Mouse (Mus musculus) small intestine, adult 2 months (tissue): Measurements from ENCODE around the gene Zfp524. TPM values are rescaled to one million over a fixed set of nuclear protein-coding genes. Genes with fewer than 3 reads are reported as not detected.

Experiments
- H3K27ac ChIP-seq: fragments of 200-500 bp; 2 replicates; pipeline ENCODE4 v1.5.1; 2012; ENCODE audit warnings: low read depth, low read length, control low read depth, inconsistent platforms; ENCODE audit not compliant: insufficient read depth
- H3K27me3 ChIP-seq: fragments of 200-500 bp; 2 replicates; pipeline ENCODE4 v1.6.1; 2012; ENCODE audit warnings: mild to moderate bottlenecking, moderate library complexity, low read length, inconsistent platforms; ENCODE audit not compliant: control insufficient read depth, insufficient read depth
- H3K36me3 ChIP-seq: fragments of 200-500 bp; 2 replicates; pipeline ENCODE4 v1.6.1; 2012; ENCODE audit warnings: mild to moderate bottlenecking, low read length, control low read depth, inconsistent platforms; ENCODE audit not compliant: control insufficient read depth, insufficient read depth
- H3K4me1 ChIP-seq: fragments of 200-500 bp; 2 replicates; pipeline ENCODE4 v1.6.1; 2012; ENCODE audit warnings: low read length, inconsistent platforms, mixed read lengths; ENCODE audit not compliant: control insufficient read depth, insufficient read depth, insufficient read length
- H3K4me3 ChIP-seq: fragments of 200-500 bp; 2 replicates; pipeline ENCODE4 v1.5.1; 2012; ENCODE audit warnings: low read depth, mild to moderate bottlenecking, control low read depth, inconsistent platforms, low read length, moderate library complexity
- CTCF ChIP-seq: fragments of 200-500 bp; IDR thresholded peaks from 2 replicates; pipeline ENCODE4 v1.5.1; 2012; ENCODE audit warnings: low read depth, mild to moderate bottlenecking, control low read depth, inconsistent platforms, low read length, moderate library complexity, mixed read lengths; ENCODE audit not compliant: insufficient replicate concordance, insufficient read length; ENCODE audit errors: extremely low read depth
- POLR2A ChIP-seq: fragments of 200-500 bp; IDR thresholded peaks from 2 replicates; pipeline ENCODE4 v1.6.1; 2012; ENCODE audit warnings: low read depth, mild to moderate bottlenecking, control low read depth, inconsistent platforms, low read length, moderate library complexity
- WGBS: fragments of 180-500 bp; shearing (Covaris S2); methylation state at CpG from one replicate; pipeline ENCODE4 v1.1.7; 2018; 5-methylcytosine and 5-hydroxymethylcytosine counted together
- polyA plus RNA-seq: library from polyadenylated mRNA; depleted of rRNA; stranded (reverse); fragments of >200 nt; gene quantifications from 2 replicates; pipeline ENCODE4 v1.2.3, GENCODE M21; 2012

Gene Zfp524
- polyA plus RNA-seq, 1 experiment, result 51.0 TPM

DNA sequence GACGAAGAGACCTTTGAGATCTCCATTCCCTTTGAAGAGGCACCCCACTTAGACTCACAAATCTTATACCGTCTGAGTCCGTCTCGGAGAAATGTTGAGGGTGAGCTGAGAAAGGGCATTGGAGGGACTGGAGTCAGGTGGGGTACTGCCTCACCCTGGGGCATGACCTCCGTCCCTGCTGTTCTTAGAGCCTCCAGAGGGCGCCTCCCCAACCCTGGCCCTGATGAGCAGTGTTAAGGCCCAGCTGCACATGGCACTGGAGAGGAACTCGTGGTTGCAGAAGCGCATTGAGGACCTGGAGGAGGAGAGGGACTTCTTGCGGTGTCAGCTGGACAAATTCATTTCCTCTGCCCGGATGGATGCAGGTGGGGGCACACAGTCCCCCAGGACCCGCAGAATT, 43.6 kb downstream of the Zfp524 start:
- H3K27me3 ChIP-seq, result peaks cover 42% of the 10 kb centered on the region
- WGBS, result 45% methylated on average over 11 of the region's 11 CpGs

DNA sequence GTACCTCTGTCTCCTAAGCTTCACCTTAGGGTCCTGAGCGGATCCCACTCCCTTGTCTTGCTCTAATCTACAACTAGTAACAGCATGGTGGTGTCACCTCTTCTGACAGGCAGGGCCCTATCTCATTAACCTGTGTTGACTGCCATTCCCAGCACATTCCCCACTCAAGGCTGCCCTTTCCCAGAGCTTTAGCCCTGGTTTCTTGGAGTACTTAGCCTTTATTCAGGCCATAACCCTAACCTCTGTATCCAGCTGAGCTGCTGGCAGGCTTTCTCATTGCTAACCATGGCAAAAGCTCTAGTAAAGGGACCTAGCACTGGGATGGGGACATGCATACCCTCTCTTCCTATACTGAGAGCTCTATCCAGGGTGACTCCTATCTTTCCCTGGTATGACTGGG, 44.4 kb downstream of the Zfp524 start:
- WGBS, result 100% methylated on average over 1 of the region's 1 CpGs
- no peak overlapping the region for H3K4me3 ChIP-seq
- H3K36me3 ChIP-seq, result no peaks in the 10 kb centered on the region
- H3K27me3 ChIP-seq, result peaks cover 34% of the 10 kb centered on the region
- no peak overlapping the region for H3K27ac ChIP-seq
- TF ChIP-seq CTCF (no peak), POLR2A (no peak)
- H3K4me1 ChIP-seq, result peaks cover 7% of the 10 kb centered on the region; the same call in 1 of the 2 replicates

More for the DNA sequence above, 43.6 kb downstream of the Zfp524 start:
- peaks cover 9% of the 10 kb centered on the region for H3K4me1 ChIP-seq
- no peak for TF ChIP-seq POLR2A
- TF ChIP-seq CTCF, result no peak
- H3K36me3 ChIP-seq, result no peaks in the 10 kb centered on the region
- H3K4me3 ChIP-seq, result no peak overlapping the region
- no peak overlapping the region for H3K27ac ChIP-seq

DNA sequence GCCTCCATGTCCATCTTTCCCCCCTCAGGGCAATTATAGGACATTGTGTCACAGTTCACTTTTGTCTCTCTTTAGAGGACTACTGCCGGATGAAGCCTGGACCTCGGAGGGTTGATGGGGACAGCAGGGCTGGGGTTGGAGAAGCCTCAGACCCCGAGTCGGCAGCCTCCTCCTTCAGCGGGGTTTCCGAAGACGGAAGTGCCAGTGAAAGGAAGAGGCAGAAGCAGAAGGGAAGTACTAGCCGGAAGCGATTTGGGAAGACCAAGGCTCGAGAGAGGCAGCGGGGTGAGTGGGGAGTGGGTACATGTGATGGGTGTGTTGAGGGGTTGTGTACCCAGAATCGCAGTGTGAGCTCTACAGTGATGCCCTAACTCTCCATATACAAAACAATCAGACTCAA, 45.2 kb downstream of the Zfp524 start:
- H3K36me3 ChIP-seq, result no peaks in the 10 kb centered on the region
- H3K4me3 ChIP-seq, result no peak overlapping the region
- H3K27me3 ChIP-seq, result peaks cover 26% of the 10 kb centered on the region
- no peak for TF ChIP-seq POLR2A
- TF ChIP-seq CTCF, result no peak
- H3K4me1 ChIP-seq, result peaks cover 9% of the 10 kb centered on the region
- 92% methylated on average over 12 of the region's 12 CpGs for WGBS
- H3K27ac ChIP-seq, result no peak overlapping the region

DNA sequence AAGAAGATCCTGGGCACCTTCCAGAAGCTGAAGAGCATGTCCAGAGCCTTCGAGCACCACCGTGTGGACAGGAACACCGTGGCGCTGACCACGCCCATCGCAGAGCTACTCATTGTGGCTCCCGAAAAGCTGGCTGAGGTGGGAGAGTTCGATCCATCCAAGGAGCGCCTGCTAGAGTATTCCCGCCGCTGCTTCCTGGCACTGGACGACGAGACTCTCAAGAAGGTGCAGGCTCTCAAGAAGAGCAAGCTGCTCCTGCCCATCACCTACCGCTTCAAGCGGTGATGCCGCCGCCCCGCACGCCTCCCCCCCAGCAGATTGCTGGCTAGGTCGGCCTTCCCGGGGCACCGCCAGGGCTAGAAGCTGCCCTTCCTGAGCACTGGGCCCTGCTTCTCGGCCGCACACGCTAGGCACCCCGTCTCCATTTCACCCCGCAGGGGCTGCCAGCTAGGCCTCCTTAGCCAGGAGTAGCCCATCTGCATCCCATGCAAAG, 46.1 kb downstream of the Zfp524 start:
- Histone ChIP-seq H3K27ac (peak overlapping the region; percentile 87; the same call in 1 of the 2 replicates), H3K4me3 (peak overlapping the region; percentile 90), H3K27me3 (peaks cover 19% of the 10 kb centered on the region), H3K4me1 (peaks cover 9% of the 10 kb centered on the region), H3K36me3 (no peaks in the 10 kb centered on the region)
- WGBS, result under 1% methylated on average over 27 of the region's 27 CpGs
- TF ChIP-seq POLR2A, result no peak
- TF ChIP-seq CTCF, result peak; percentile 72

DNA sequence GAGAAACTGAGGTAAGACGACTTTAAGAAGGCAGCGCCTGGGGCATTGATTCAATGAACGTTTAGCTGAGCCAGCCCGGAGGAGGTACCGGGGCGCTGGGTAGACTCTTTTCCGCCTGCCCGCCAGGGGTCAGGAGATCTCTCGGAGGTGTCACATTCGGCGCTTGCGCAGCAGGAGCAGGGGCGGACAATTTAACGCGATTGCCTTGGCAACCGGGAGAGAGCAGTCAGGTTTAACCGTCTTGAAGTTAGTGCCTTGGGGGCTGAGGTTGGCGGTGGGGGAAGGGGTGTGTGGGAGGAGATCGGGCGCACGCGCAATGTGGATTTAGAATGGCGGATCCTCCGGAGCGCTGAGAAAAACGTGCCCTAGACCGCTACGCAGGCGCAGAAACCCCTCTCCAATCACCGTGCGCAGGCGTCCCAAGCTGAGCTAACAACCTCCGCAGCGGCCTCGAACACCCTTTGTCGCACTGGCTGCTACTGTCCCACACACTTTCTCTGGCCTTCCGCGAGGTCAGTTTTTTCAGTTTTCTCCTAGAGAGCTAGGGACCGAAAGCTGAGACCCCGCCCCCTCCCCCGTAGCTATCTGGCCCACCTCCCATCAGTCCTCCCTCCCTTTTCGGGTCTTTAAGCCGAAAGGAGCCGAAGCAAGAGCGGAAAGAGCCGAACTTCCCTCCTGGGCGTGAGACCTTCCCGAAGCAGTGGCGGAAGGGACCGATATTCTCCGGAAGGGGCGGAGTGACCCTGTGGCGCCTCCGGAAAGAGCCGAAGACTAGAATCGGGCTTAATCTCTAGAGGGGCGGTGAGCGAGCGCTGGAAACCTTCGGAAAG, 46.9 kb downstream of the Zfp524 start:
- H3K4me1 ChIP-seq, result peaks cover 9% of the 10 kb centered on the region
- H3K36me3 ChIP-seq, result peaks cover 3% of the 10 kb centered on the region; the same call in 1 of the 2 replicates
- H3K4me3 ChIP-seq, result peak overlapping the region; percentile 90
- H3K27ac ChIP-seq, result peak overlapping the region; percentile 100
- TF ChIP-seq CTCF (peak; percentile 68; the same call in 1 of the 2 replicates), POLR2A (no peak; the same call in 1 of the 2 replicates)
- peaks cover 13% of the 10 kb centered on the region for H3K27me3 ChIP-seq
- under 1% methylated on average over 60 of the region's 60 CpGs for WGBS

DNA sequence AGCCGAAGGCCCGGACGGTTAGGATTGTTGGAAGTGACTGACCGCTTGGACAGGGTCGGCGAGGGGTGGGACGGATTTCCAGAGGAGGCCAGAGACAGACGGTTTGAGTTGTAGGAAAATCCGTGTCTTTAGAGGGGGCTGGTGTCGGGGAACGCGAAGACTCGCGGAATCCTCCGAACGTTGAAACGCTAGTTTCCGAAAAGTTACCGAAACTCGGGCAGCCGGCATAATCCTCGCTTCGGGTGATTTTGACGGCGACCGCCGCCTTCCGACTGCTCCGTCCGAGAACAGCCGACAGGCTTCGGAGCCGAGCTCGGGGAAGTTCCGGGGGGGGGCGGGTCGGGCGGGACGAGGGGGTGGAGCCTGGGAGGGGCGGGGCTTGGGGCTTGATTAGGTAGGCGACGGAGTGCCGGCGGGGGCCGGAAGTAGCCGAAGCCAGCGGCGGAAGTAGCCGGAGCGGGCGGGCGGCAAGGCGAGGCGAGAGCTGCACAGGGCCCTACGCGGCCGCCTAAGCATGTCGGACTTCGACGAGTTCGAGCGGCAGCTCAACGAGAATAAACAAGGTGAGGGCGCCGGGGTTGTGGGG, 47.7 kb downstream of the Zfp524 start, which contains the start of gene U2af2:
TSS of gene U2af2 (plus strand) at position 370 of the 586 bp plus-strand sequence.
- Histone ChIP-seq H3K36me3 (peaks cover 8% of the 10 kb centered on the region), H3K4me3 (peak within 1 kb of the TSS; percentile 90), H3K27me3 (peaks cover 6% of the 10 kb centered on the region), H3K4me1 (peaks cover 9% of the 10 kb centered on the region), H3K27ac (peak within 1 kb of the TSS; percentile 100)
- TF ChIP-seq CTCF, result 0 out of 2 replicates have a peak, but pooled peaks have one; percentile 7
- peak; percentile 64; the same call in 1 of the 2 replicates for TF ChIP-seq POLR2A
- under 1% methylated on average over 63 of the region's 65 CpGs for WGBS

DNA sequence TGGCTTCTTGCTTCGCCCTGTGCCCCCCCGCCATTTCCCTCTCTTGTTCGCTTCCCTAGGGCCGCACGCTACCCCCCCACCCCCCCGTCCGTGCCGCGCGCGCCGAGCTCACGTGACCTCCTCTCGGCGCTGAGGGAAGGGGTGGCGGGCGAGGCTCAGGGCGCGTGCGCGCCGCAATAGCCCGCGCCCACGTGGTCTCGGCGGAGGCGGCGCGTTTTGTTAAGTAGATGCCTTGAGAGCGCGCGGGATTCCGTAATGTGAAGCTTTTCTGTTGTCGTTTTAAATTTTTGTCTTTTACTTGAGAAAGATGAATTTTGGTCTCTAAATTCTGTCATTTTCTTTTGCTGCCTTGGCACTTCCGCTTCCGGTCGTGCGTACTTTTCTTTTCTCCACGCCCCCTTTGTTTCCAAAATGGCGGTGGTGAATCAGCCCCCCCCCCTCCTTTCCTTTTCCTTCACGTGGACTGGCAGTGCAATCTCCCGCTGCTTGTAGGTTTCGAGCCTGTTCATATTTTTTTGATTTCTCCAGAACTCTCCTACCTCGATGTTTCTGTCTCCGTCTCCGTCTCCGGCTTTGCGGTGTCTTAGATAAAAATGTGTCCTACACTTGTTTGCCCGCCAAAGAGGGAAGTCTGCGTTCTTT, 48.3 kb downstream of the Zfp524 start:
- peak overlapping the region; percentile 77 for H3K27ac ChIP-seq

More for the DNA sequence above, 48.3 kb downstream of the Zfp524 start:
- TF ChIP-seq POLR2A (no peak), CTCF (no peak)
- Histone ChIP-seq H3K27me3 (peaks cover 3% of the 10 kb centered on the region; the same call in 1 of the 2 replicates), H3K4me3 (peak overlapping the region; percentile 90), H3K4me1 (peaks cover 10% of the 10 kb centered on the region), H3K36me3 (peaks cover 14% of the 10 kb centered on the region)
- under 1% methylated on average over 50 of the region's 51 CpGs for WGBS
